Mouse (Mus musculus) C2C12 (cell line): ENCODE results near the gene Fbxo40.

Experiments
- CTCF ChIP-seq: IDR thresholded peaks from one replicate; pipeline ENCODE4 v1.5.1; 2011; ENCODE audit not compliant: control insufficient read depth, insufficient read depth, insufficient read length
- MYOG ChIP-seq: IDR thresholded peaks from one replicate; pipeline ENCODE4 v1.6.1; 2011; ENCODE audit not compliant: control insufficient read depth, insufficient read length; ENCODE audit errors: extremely low read depth

- TF ChIP-seq CTCF, result no peak
- no peak for TF ChIP-seq MYOG
These were observed 37.3 kb upstream of the Fbxo40 start for GRCm38 (mm10) chr16:37027581-37027980.
